Mouse (Mus musculus) liver, embryonic 14.5 days (tissue): ENCODE data around the gene Cxcl10. TPM values are rescaled to one million over a fixed set of nuclear protein-coding genes. Genes with fewer than 3 reads are reported as not detected.

Source experiments
- ATAC-seq: fragments of 200-750 bp; cut with Nextera tagmentation; 2 replicates; pipeline ENCODE4 v1.8.0; 2017; ENCODE audit warnings: moderate number of reproducible peaks, mild to moderate bottlenecking, moderate library complexity; ENCODE audit not compliant: insufficient read depth
- DNase-seq, 3 experiments: peaks; one replicate each; pipeline ENCODE4 v3.0.0-alpha.2; 2012 to 2013; ENCODE audit warnings: low read depth in 3 of 3, low spot score in 3 of 3
- H3K27ac ChIP-seq: fragments of 300-500 bp; sonication (generic); 2 replicates; pipeline ENCODE4 v1.5.1; 2014; ENCODE audit warnings: moderate library complexity, mild to moderate bottlenecking, control low read depth, inconsistent platforms
- H3K27me3 ChIP-seq: fragments of 300-500 bp; sonication (generic); 2 replicates; pipeline ENCODE4 v1.6.1; 2014; ENCODE audit warnings: mild to moderate bottlenecking, low read length, moderate library complexity; ENCODE audit not compliant: control insufficient read depth, insufficient read depth
- H3K36me3 ChIP-seq: fragments of 300-500 bp; sonication (generic); replicated peaks from 2 replicates; pipeline ENCODE4 v1.6.1; 2014; ENCODE audit warnings: low read depth; ENCODE audit not compliant: control insufficient read depth, insufficient read depth
- H3K4me1 ChIP-seq, 2 experiments: fragments of 200-500 bp in 1 of 2; fragments of 300-500 bp in 1 of 2; sonication (generic) in 1 of 2; replicated peaks; 2 replicates each; pipeline ENCODE4 v1.6.1; 2012 to 2014; ENCODE audit warnings: antibody characterized with exemption in 1 of 2, inconsistent platforms in 1 of 2, low read length in 1 of 2; ENCODE audit not compliant: control insufficient read depth in 2 of 2, insufficient read depth in 2 of 2
- H3K4me2 ChIP-seq: fragments of 300-500 bp; sonication (generic); 2 replicates; pipeline ENCODE4 v1.6.1; 2014; ENCODE audit warnings: low read depth, mild to moderate bottlenecking, control low read depth, moderate library complexity
- H3K4me3 ChIP-seq, 2 experiments: fragments of 200-500 bp in 1 of 2; fragments of 300-500 bp in 1 of 2; sonication (generic) in 1 of 2; 2 replicates each; pipeline ENCODE4 v1.5.1; 2012 to 2014; ENCODE audit warnings: low read depth in 2 of 2, low read length in 2 of 2, mild to moderate bottlenecking in 2 of 2, control low read depth in 1 of 2, inconsistent platforms in 1 of 2, moderate library complexity in 1 of 2; ENCODE audit not compliant: insufficient read depth in 1 of 2
- H3K9ac ChIP-seq: fragments of 300-500 bp; sonication (generic); replicated peaks from 2 replicates; pipeline ENCODE4 v1.6.1; 2014; ENCODE audit warnings: mild to moderate bottlenecking, control low read depth, moderate library complexity
- H3K9me3 ChIP-seq: fragments of 300-500 bp; sonication (generic); 2 replicates; pipeline ENCODE4 v1.6.1; 2016; ENCODE audit warnings: low read length, mixed read lengths; ENCODE audit not compliant: control insufficient read depth
- CTCF ChIP-seq: IDR thresholded peaks from 2 replicates; pipeline ENCODE4 v1.5.1; 2016; ENCODE audit warnings: antibody characterized with exemption, low read depth, control low read depth
- EP300 ChIP-seq: IDR thresholded peaks from 2 replicates; pipeline ENCODE4 v1.6.1; 2016; ENCODE audit warnings: antibody characterized with exemption, low read depth
- WGBS: fragments of 180-500 bp; shearing (Covaris S2); extraction: QIAGEN DNeasy Blood & Tissue Kit; methylation state at CpG from one replicate; pipeline ENCODE4 v1.1.7; 2014; ENCODE audit not compliant: insufficient replicate concordance; 5-methylcytosine and 5-hydroxymethylcytosine counted together
- polyA plus RNA-seq, 2 experiments: library from polyadenylated mRNA; depleted of rRNA in 1 of 2; stranded (reverse) in 1 of 2; unstranded in 1 of 2; fragments of >200 nt; fragmentation: Nextera tagmentation in 1 of 2; extraction: Ambion mirVana in 1 of 2; gene quantifications; 2 replicates each; pipeline versions ENCODE4 v1.2.1 to v1.2.3; 2012 to 2014

The Cxcl10 gene
- polyA plus RNA-seq, 2 experiments: 4.8 to 10.0 TPM

DNA sequence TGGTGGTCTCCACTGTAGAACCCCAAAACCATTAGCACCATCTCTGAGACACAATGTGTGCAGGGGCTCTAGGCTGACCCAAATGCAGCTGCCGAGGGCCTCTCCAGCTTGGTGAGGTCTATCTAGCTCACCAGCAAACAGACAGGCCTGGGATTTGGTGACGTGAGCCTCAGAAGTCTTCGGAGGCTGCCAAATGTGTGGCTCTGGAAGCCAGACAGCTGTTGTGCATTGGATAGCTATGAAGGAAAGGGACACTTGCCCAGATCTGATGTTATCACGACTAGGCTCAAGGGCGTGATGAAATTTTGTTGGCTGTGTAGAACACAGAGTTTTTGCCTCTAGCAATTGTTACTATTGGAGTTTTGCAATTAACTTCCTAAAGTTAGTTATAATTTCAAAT lies 25.4 kb downstream of the Cxcl10 start:
- ATAC-seq (no peak), DNase-seq (no peak)
- WGBS: 62% methylated on average over 5 of the region's 5 CpGs

DNA sequence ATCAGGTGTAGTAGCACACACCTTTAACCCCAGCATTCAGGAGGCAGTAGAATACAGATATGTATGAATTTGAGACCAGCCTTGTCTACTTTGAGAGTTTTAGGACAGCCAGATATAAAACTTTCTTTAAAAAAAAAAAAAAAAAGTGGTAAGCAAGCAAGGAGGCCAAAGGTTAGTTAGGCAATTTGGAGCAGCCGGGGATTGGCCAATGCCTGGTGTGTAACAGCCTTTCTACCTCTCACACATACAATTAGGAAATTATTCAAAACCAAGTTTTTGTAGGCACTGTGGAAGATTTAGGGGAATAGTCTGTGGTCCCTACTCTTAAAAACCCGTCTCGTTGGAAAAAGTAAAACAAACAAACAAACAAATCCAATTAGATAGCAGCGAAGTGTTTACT lies 26.1 kb downstream of the Cxcl10 start:
- Histone ChIP-seq H3K4me3 (no peak overlapping the region), H3K4me2 (no peak overlapping the region), H3K4me1 (no peaks in the 10 kb centered on the region), H3K27me3 (no peaks in the 10 kb centered on the region; the same call in 1 of the 2 replicates), H3K36me3 (no peaks in the 10 kb centered on the region), H3K27ac (no peak overlapping the region), H3K9ac (no peak overlapping the region), H3K9me3 (no peaks in the 10 kb centered on the region)
- ATAC-seq: no peak
- WGBS: 65% methylated on average over 4 of the region's 4 CpGs
- DNase-seq: no peak
- no peak for TF ChIP-seq EP300
- TF ChIP-seq CTCF: no peak

More for the DNA sequence above, 25.4 kb downstream of the Cxcl10 start:
- no peak for TF ChIP-seq CTCF
- TF ChIP-seq EP300: no peak
- Histone ChIP-seq H3K9me3 (no peaks in the 10 kb centered on the region), H3K4me2 (no peak overlapping the region), H3K27ac (no peak overlapping the region), H3K27me3 (no peaks in the 10 kb centered on the region; the same call in 1 of the 2 replicates), H3K4me3 (no peak overlapping the region), H3K4me1 (no peaks in the 10 kb centered on the region), H3K9ac (no peak overlapping the region), H3K36me3 (no peaks in the 10 kb centered on the region)

DNA sequence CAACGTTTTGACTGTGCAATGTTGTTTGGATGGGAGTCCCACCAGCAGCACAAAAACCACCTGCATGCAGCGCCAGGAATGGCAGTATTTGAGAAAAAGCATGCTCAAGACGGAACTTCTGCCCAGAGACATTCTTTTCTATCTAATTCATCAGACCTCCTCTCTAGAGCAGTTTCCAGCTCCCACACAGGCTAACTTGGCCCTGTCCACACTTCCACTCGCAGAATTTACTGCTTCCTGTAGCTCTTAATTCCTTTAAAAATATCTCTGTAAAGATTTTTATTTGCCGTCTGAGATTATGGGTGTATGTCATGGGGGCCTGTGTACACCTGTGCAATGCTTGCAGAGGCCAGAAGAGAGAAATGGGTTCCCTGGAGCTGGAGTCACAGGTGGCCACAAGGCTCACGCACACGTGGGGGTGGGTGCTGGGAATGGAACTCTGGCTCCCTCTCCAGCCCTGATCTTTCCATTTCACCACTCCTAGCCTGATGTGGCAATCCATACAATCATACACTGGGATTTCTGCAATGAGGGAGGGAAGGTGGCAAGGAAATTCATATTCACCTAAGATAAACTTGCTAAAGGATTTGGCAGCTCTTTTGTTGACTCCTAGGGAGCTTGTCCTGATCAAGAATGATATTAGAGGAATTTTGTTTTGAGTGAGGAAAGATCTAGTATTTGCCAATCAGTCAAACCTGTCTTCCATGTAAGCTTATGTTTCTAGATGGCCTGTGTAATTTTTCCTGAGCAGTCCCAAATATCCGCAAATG lies 26.9 kb downstream of the Cxcl10 start:
- Histone ChIP-seq H3K4me1 (no peaks in the 10 kb centered on the region), H3K27ac (no peak overlapping the region), H3K4me3 (no peak overlapping the region), H3K4me2 (no peak overlapping the region), H3K9me3 (no peaks in the 10 kb centered on the region), H3K36me3 (no peaks in the 10 kb centered on the region), H3K9ac (no peak overlapping the region), H3K27me3 (no peaks in the 10 kb centered on the region; the same call in 1 of the 2 replicates)
- WGBS: 55% methylated on average over 8 of the region's 8 CpGs
- ATAC-seq (no peak), DNase-seq (no peak)
- no peak for TF ChIP-seq EP300
- no peak for TF ChIP-seq CTCF

DNA sequence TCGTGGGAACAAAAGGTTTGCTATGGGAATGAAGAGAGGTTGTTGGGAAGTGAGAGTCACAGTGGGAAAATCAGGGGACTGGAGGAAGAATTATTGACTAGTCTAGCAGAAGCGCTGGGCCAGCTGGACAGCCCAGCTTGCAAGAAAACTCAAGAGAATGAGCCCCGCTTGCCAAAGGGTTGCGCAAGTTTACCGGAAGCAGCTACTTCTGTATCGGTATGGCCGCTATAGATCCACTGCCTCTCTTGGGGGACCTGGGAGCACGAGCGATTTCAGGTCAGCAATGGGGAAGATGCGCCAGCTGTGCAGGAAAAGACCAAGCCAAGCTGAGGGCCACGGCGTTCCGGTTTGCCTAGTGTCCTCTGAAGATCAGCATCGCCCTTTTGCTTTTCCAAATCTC lies 30.1 kb downstream of the Cxcl10 start:
- ATAC-seq (no peak), DNase-seq (no peak)
- Histone ChIP-seq H3K4me2 (no peak overlapping the region), H3K4me1 (peaks cover 0 to 9% of the 10 kb centered on the region in 2 experiments; a peak in 2 of 4 replicates), H3K27ac (no peak overlapping the region), H3K36me3 (no peaks in the 10 kb centered on the region), H3K9me3 (no peaks in the 10 kb centered on the region), H3K9ac (no peak overlapping the region), H3K27me3 (no peaks in the 10 kb centered on the region), H3K4me3 (no peak overlapping the region)
- WGBS: 63% methylated on average over 14 of the region's 14 CpGs
- TF ChIP-seq EP300: no peak

DNA sequence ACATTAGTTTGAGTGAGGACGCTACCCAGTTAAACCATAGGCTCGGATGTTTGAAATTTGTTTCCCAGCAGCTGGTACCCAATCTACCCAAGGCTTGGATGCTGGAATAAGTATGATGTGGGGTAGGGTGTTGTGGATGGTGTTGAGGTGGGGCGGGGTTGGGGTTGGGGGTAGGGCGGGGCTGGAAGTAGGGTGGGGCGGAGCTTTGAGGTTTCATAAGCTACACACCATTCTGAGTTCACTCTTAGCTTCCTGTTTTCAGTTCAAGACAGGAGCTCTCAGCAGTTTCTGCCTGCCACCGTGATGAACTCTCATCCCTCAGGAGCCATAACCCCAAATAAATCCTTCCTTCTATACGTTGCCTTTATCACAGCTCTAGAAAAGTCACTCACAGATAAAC lies 30.6 kb downstream of the Cxcl10 start:
- 43% methylated on average over 7 of the region's 7 CpGs for WGBS
- no peaks in the 10 kb centered on the region for H3K36me3 ChIP-seq
- DNase-seq (no peak), ATAC-seq (peak; percentile 55; the same call in 1 of the 2 replicates)
- no peak overlapping the region for H3K27ac ChIP-seq
- H3K4me3 ChIP-seq: no peak overlapping the region
- no peak overlapping the region for H3K4me2 ChIP-seq
- H3K9ac ChIP-seq: no peak overlapping the region
- TF ChIP-seq CTCF (no peak), EP300 (no peak)
- H3K27me3 ChIP-seq: no peaks in the 10 kb centered on the region
- H3K9me3 ChIP-seq: no peaks in the 10 kb centered on the region
- H3K4me1 ChIP-seq: peaks cover 0 to 10% of the 10 kb centered on the region in 2 experiments; a peak in 2 of 4 replicates
